Mouse (Mus musculus) cortical plate, adult 2 months (tissue): ENCODE data around the gene Olfr770. TPM values are rescaled to one million over a fixed set of nuclear protein-coding genes. Genes with fewer than 3 reads are reported as not detected.
"Not testable (repeated sequence)": the region's sequence is repeated elsewhere in the genome, so short reads cannot be mapped to it uniquely, and the experiment has no call there.

Source experiments
- H3K27ac ChIP-seq: fragments of 200-500 bp; 2 replicates; pipeline ENCODE4 v1.5.1; 2012; ENCODE audit warnings: low read length, control low read depth, inconsistent platforms; ENCODE audit not compliant: insufficient read depth
- H3K4me1 ChIP-seq: fragments of 200-500 bp; 2 replicates; pipeline ENCODE4 v1.6.1; 2011; ENCODE audit warnings: low read length; ENCODE audit not compliant: control insufficient read depth, insufficient read depth
- H3K4me3 ChIP-seq: fragments of 200-500 bp; 2 replicates; pipeline ENCODE4 v1.5.1; 2011; ENCODE audit warnings: mild to moderate bottlenecking, low read length, control low read depth; ENCODE audit not compliant: insufficient read depth
- CTCF ChIP-seq: fragments of 200-500 bp; IDR thresholded peaks from 2 replicates; pipeline ENCODE4 v1.5.1; 2011; ENCODE audit warnings: mild to moderate bottlenecking, control low read depth, low read length; ENCODE audit not compliant: insufficient read depth; ENCODE audit errors: extremely low read depth
- POLR2A ChIP-seq: fragments of 200-500 bp; IDR thresholded peaks from 2 replicates; pipeline ENCODE4 v1.6.1; 2011; ENCODE audit warnings: mild to moderate bottlenecking, low read length, control low read depth; ENCODE audit not compliant: insufficient read depth; ENCODE audit errors: extremely low read depth
- polyA plus RNA-seq: library from polyadenylated mRNA; depleted of rRNA; stranded (reverse); fragments of >200 nt; gene quantifications from 2 replicates; pipeline ENCODE4 v1.2.3, GENCODE M21; 2012; rRNA removed

Gene Olfr770
- not detected in 2 replicates for polyA plus RNA-seq

GRCm38 (mm10) chr10:129138898-129139297 is at the start of gene Olfr770:
TSS of gene Olfr770 (minus strand) at chr10:129138998.
- H3K4me1 ChIP-seq = no peaks in the 10 kb centered on the region
- no peak within 1 kb of the TSS for H3K27ac ChIP-seq
- no peak within 1 kb of the TSS for H3K4me3 ChIP-seq
- no peak for TF ChIP-seq CTCF
- no peak for TF ChIP-seq POLR2A

DNA sequence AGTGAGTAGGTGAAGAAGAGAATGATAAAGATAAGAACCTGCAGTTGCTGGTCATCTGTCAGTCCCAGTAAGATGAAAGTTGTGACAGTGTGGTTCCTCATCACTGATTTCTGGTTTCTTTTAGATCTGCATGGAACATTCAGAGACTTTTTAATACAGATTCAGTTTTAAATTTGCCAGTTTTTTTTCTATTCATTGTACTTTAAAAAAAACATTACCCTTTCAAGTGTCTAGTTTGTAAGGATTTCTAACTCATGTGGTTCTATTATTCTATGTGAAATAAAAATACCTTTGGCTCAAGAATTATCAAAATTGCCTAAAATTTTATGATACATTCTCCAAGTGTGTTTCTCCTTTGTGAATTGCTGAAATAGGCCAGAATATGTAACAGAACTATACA is 48.5 kb upstream of the Olfr770 start, which contains the start of gene Olfr773:
Olfr773 (minus strand) TSS at position 101 of the 400 bp plus-strand sequence.
- H3K4me3 ChIP-seq = not testable (repeated sequence)

DNA sequence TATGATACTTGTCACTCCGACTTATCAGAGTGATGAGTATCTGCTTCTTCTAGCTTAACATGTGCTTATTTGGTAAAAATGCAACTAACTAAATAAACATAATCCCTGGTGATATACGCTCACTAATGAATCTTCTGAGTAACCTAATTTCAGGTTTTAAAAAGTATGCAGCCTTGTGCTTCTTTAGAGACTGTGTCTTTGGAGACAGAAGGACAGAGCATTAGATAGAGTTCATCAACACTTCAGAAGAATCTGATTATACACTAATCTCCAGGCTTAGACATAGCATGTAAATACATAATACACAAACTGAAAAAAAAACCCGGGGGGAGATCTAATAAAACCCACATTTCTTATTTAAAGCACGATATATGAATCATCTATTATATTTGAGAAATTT is 39.0 kb upstream of the Olfr770 start, which contains the start of gene Olfr772:
Olfr772 (minus strand) TSS at position 101 of the 400 bp plus-strand sequence.
- not testable (repeated sequence) for H3K4me3 ChIP-seq, H3K4me1 ChIP-seq, H3K27ac ChIP-seq

More for the DNA sequence above, 48.5 kb upstream of the Olfr770 start, which contains the start of gene Olfr773:
- H3K4me1 ChIP-seq, H3K27ac ChIP-seq: not testable (repeated sequence)

- H3K27ac ChIP-seq = no peak within 1 kb of the TSS
- no peak within 1 kb of the TSS for H3K4me3 ChIP-seq
- TF ChIP-seq CTCF (no peak), POLR2A (no peak)
- H3K4me1 ChIP-seq = no peaks in the 10 kb centered on the region
These were observed 25.9 kb upstream of the Olfr770 start, which contains the start of gene Olfr771 for GRCm38 (mm10) chr10:129164651-129165050. TSS of gene Olfr771 (minus strand) at chr10:129164751.

DNA sequence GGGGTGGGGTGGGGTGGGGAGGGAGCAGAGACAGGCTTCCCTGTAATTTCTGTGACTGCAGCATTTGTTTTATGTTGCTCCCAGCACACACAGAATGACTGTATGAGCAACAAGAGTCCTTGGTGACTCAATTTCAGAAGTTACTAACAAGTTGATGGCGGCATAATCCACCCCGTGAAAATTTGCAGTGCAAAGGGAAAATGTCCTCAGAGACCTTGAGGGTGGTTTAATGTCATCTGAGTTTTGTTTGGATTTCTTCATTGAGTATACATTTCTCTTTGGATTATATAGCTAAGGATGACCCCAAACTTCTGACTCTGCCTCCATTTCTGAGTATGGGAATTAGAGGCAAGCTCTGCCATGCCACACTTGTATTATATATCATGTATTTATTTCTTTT is 21.0 kb downstream of the Olfr770 start, which contains the start of gene Olfr769:
Olfr769 (minus strand) TSS at position 101 of the 400 bp plus-strand sequence.
- TF ChIP-seq CTCF (no peak), POLR2A (no peak)
- no peak within 1 kb of the TSS for H3K27ac ChIP-seq
- H3K4me1 ChIP-seq = no peaks in the 10 kb centered on the region
- H3K4me3 ChIP-seq = no peak within 1 kb of the TSS

DNA sequence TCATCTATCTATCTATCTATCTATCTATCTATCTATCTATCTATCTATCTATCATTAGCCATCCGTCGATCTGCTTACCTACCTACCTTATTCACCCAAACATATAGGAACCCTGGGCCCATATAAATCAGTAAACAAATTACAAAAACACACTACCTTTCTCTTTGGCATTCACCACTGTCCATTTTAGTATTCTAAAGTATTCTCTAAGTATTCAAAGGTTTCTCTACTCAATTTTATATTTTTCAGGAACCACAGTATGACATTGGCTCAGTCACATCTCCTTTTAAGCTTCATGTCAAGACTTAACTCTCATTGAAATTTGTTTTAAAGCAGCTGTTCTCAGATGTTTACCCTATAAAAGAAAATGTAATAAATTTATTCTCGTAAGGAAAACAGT is 23.7 kb downstream of the Olfr770 start:
- no peak overlapping the region for H3K4me3 ChIP-seq
- H3K27ac ChIP-seq = no peak overlapping the region
- no peaks in the 10 kb centered on the region for H3K4me1 ChIP-seq
- TF ChIP-seq POLR2A (no peak), CTCF (no peak)

- Histone ChIP-seq H3K4me3 (no peak overlapping the region), H3K27ac (no peak overlapping the region), H3K4me1 (no peaks in the 10 kb centered on the region)
- TF ChIP-seq POLR2A = no peak
- TF ChIP-seq CTCF = no peak
These were observed 37.6 kb downstream of the Olfr770 start for GRCm38 (mm10) chr10:129101231-129101630.

GRCm38 (mm10) chr10:129099275-129099674 is 39.5 kb downstream of the Olfr770 start, which contains the start of gene Olfr768:
TSS of gene Olfr768 (minus strand) at chr10:129099375.
- TF ChIP-seq CTCF (no peak), POLR2A (no peak)
- Histone ChIP-seq H3K4me1 (no peaks in the 10 kb centered on the region), H3K27ac (no peak within 1 kb of the TSS), H3K4me3 (no peak within 1 kb of the TSS)

DNA sequence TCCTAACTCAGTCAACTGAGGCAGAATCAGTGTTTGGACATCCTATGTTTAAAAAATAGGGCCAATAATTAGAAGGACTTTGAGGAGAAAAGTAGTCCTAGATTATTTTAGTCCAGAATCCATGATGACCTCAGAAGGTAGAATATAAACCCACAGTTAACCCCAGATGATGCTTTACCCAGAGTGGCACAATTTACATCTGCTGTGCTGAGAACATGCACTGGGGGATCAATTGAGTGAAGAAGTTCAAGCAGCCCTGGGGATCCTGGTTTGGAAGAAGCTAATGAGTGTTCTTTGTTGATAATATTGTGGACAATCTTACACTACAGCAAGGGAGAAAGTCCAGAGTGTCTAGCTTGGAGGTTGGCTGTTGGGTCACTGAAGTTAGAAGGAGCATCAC is 56.0 kb downstream of the Olfr770 start, which contains the start of gene Olfr767:
Olfr767 (minus strand) TSS at position 101 of the 400 bp plus-strand sequence.
- H3K4me1 ChIP-seq, H3K4me3 ChIP-seq, H3K27ac ChIP-seq: not testable (repeated sequence)

Other genes with a start within 250 kb of the Olfr770 start
- gene Gdf11, start 247.3 kb downstream of the Olfr770 start, polyA plus RNA-seq = 7.2 TPM in 2 replicates
- 76.2 and 79.5 TPM in 2 replicates for gene Cd63, start 238.0 kb downstream of the Olfr770 start, polyA plus RNA-seq
- 12.7 and 13.0 TPM in 2 replicates for gene Rdh5, start 216.1 kb downstream of the Olfr770 start, polyA plus RNA-seq
- 221 and 224 TPM in 2 replicates for gene Bloc1s1, start 215.0 kb downstream of the Olfr770 start, polyA plus RNA-seq
- gene Itga7, start 205.2 kb downstream of the Olfr770 start, polyA plus RNA-seq = 24.3 and 24.9 TPM in 2 replicates
- not detected in 2 replicates for gene Mettl7b, start 178.0 kb downstream of the Olfr770 start, polyA plus RNA-seq
- gene Olfr9, start 149.6 kb downstream of the Olfr770 start, polyA plus RNA-seq = not detected in 2 replicates
- gene Olfr763, start 128.2 kb downstream of the Olfr770 start, polyA plus RNA-seq = not detected in 2 replicates
- gene Olfr764-ps1, start 99.1 kb downstream of the Olfr770 start, polyA plus RNA-seq = not detected in 2 replicates
- not detected in 2 replicates for gene Olfr765, start 89.0 kb downstream of the Olfr770 start, polyA plus RNA-seq
- not detected in 2 replicates for gene Olfr766-ps1, start 70.0 kb downstream of the Olfr770 start, polyA plus RNA-seq
- gene Olfr767, start 56.1 kb downstream of the Olfr770 start, polyA plus RNA-seq = not detected in 2 replicates
- gene Olfr768, start 39.6 kb downstream of the Olfr770 start, polyA plus RNA-seq = not detected in 2 replicates
- not detected in 2 replicates for gene Olfr769, start 21.1 kb downstream of the Olfr770 start, polyA plus RNA-seq
- not detected in 2 replicates for gene Olfr771, start 25.8 kb upstream of the Olfr770 start, polyA plus RNA-seq
- not detected in 2 replicates for gene Olfr772, start 38.9 kb upstream of the Olfr770 start, polyA plus RNA-seq
- gene Olfr773, start 48.4 kb upstream of the Olfr770 start, polyA plus RNA-seq = not detected in 2 replicates
- not detected in 2 replicates for gene Olfr774, start 97.2 kb upstream of the Olfr770 start, polyA plus RNA-seq
- gene Olfr775, start 109.4 kb upstream of the Olfr770 start, polyA plus RNA-seq = not detected in 2 replicates
- gene Olfr776, start 120.1 kb upstream of the Olfr770 start, polyA plus RNA-seq = not detected in 2 replicates
- not detected in 2 replicates for gene Olfr777, start 132.5 kb upstream of the Olfr770 start, polyA plus RNA-seq
- gene Olfr780, start 179.1 kb upstream of the Olfr770 start, polyA plus RNA-seq = not detected in 2 replicates
- gene Olfr781, start 189.9 kb upstream of the Olfr770 start, polyA plus RNA-seq = not detected in 2 replicates
- not detected in 2 replicates for gene Olfr782, start 209.9 kb upstream of the Olfr770 start, polyA plus RNA-seq
- 0.21 and 0.31 TPM in 2 replicates for gene Olfr784, start 245.1 kb upstream of the Olfr770 start, polyA plus RNA-seq